Mouse (Mus musculus) MEL (cell line): ENCODE measurements around the gene Gm10719. TPM values are rescaled to one million over a fixed set of nuclear protein-coding genes. Genes with fewer than 3 reads are reported as not detected.
"Not testable (repeated sequence)": the region's sequence is repeated elsewhere in the genome, so short reads cannot be mapped to it uniquely, and the experiment has no call there.

Source experiments
- DNase-seq: peaks from one replicate; pipeline ENCODE4 v3.0.0; 2011; ENCODE audit warnings: low read depth, low spot score
- H3K27ac ChIP-seq: 2 replicates; pipeline ENCODE4 v1.5.1; 2012; ENCODE audit warnings: low read depth, mild to moderate bottlenecking, control low read depth, low read length, moderate library complexity; ENCODE audit not compliant: control insufficient read depth
- H3K27me3 ChIP-seq, 2 experiments: fragments of 150-350 bp in 1 of 2; sonication (generic) in 1 of 2; 2 replicates each; pipeline ENCODE4 v1.6.1; 2012; ENCODE audit warnings: low read length in 2 of 2, mild to moderate bottlenecking in 2 of 2, improper control_type of control experiment in 1 of 2, moderate library complexity in 1 of 2; ENCODE audit not compliant: insufficient read depth in 2 of 2, control insufficient read depth in 1 of 2
- H3K36me3 ChIP-seq, 2 experiments: 2 replicates each; pipeline ENCODE4 v1.6.1; 2012 to 2014; ENCODE audit warnings: low read length in 2 of 2, improper control_type of control experiment in 1 of 2, inconsistent platforms in 1 of 2, mild to moderate bottlenecking in 1 of 2; ENCODE audit not compliant: insufficient read depth in 2 of 2, control insufficient read depth in 1 of 2
- H3K4me1 ChIP-seq, 2 experiments: fragments of 150-350 bp in 1 of 2; sonication (generic) in 1 of 2; 2 replicates each; pipeline ENCODE4 v1.6.1; 2012; ENCODE audit warnings: low read length in 2 of 2, improper control_type of control experiment in 1 of 2, mild to moderate bottlenecking in 1 of 2; ENCODE audit not compliant: insufficient read depth in 2 of 2, control insufficient read depth in 1 of 2
- H3K4me3 ChIP-seq, 2 experiments: fragments of 150-350 bp in 1 of 2; sonication (generic) in 1 of 2; 2 replicates each; pipeline ENCODE4 v1.5.1; 2012; ENCODE audit warnings: low read depth in 2 of 2, low read length in 2 of 2, mild to moderate bottlenecking in 2 of 2, moderate library complexity in 2 of 2, control low read depth in 1 of 2, improper control_type of control experiment in 1 of 2; ENCODE audit not compliant: control insufficient read depth in 1 of 2, insufficient read depth in 1 of 2
- H3K79me2 ChIP-seq: 2 replicates; pipeline ENCODE4 v1.6.1; 2012; ENCODE audit warnings: mild to moderate bottlenecking, low read length, moderate library complexity; ENCODE audit not compliant: control insufficient read depth, poor library complexity, insufficient read depth
- H3K9ac ChIP-seq: 2 replicates; pipeline ENCODE4 v1.6.1; 2012; ENCODE audit warnings: low read depth, mild to moderate bottlenecking, control low read depth, low read length, moderate library complexity; ENCODE audit not compliant: control insufficient read depth, poor library complexity, severe bottlenecking
- H3K9me3 ChIP-seq: fragments of 150-350 bp; sonication (generic); replicated peaks from 2 replicates; pipeline ENCODE4 v1.6.1; 2012; ENCODE audit warnings: mild to moderate bottlenecking, low read length, improper control_type of control experiment, moderate library complexity; ENCODE audit not compliant: insufficient read depth
- CTCF ChIP-seq, 3 experiments: IDR thresholded peaks in 2 of 3; conservative IDR thresholded peaks in 1 of 3; 2 replicates each; pipeline ENCODE4 v1.5.1; 2011 to 2012; ENCODE audit warnings: low read length in 3 of 3, low read depth in 2 of 3, mild to moderate bottlenecking in 2 of 3, improper control_type of control experiment in 1 of 3, inconsistent platforms in 1 of 3, mixed read lengths in 1 of 3, moderate library complexity in 1 of 3; ENCODE audit not compliant: control insufficient read depth in 1 of 3, insufficient read depth in 1 of 3, poor library complexity in 1 of 3, severe bottlenecking in 1 of 3
- polyA plus RNA-seq, 2 experiments: library from polyadenylated mRNA; stranded (reverse) in 1 of 2; unstranded in 1 of 2; fragments of >175 nt in 1 of 2; fragments of >200 nt in 1 of 2; gene quantifications; 2 replicates each; pipeline versions ENCODE4 v1.2.1 to v1.2.4; 2012; ENCODE audit warnings: low replicate concordance in 2 of 2, low read depth in 1 of 2; ENCODE audit not compliant: insufficient read length in 2 of 2, insufficient read depth in 1 of 2, missing spikeins in 1 of 2
- total RNA-seq: library from RNA; depleted of rRNA; stranded (reverse); fragments of 300-350 nt; gene quantifications from 2 replicates; pipeline ENCODE4 v1.2.3, GENCODE M21; 2012

The Gm10719 gene
- total and polyA plus RNA-seq, 3 experiments = 0.18 to 2.4 TPM; not detected in 1

DNA sequence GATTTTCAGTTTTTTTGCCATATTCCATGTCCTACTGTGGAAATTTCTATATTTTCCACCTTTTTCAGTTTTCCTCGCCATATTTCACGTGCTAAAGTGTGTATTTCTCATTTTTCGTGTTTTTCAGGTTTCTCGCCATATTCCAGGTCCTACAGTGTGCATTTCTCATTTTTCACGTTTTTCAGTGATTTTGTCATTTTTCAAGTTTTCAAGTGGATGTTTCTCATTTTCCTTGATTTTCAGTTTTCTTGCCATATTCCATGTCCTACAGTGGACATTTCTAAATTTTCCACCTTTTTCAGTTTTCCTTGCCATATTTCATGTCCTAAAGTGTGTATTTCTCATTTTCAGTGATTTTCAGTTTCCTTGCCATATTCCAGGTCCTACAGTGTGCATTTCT lies 8.9 kb downstream of the Gm10719 start:
- H3K9me3 ChIP-seq, H3K79me2 ChIP-seq, H3K27ac ChIP-seq, H3K4me1 ChIP-seq, H3K9ac ChIP-seq, H3K36me3 ChIP-seq, DNase-seq, H3K4me3 ChIP-seq, H3K27me3 ChIP-seq: not testable (repeated sequence)

DNA sequence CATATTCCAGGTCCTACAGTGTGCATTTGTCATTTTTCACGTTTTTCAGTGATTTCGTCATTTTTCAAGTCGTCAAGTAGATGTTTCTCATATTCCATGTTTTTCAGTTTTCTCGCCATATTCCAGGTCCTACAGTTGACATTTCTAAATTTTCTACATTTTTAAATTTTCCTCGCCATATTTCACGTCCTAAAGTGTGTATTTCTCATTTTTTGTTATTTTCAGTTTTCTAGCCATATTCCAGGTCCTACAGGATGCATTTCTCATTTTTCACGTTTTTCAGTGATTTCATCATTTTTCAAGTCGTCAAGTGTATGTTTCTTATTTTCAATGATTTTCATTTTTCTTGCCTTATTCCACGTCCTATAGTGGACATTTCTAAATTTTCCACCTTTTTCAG lies 9.5 kb downstream of the Gm10719 start:
- DNase-seq, H3K9me3 ChIP-seq: not testable (repeated sequence)

GRCm38 (mm10) chr9:3027200-3027599 lies 10.0 kb downstream of the Gm10719 start:
- peak; percentile 82 for DNase-seq
- not testable (repeated sequence) for H3K27me3 ChIP-seq, H3K79me2 ChIP-seq

More for the DNA sequence above, 9.5 kb downstream of the Gm10719 start:
- not testable (repeated sequence) for H3K4me3 ChIP-seq, H3K9ac ChIP-seq, H3K27me3 ChIP-seq, H3K27ac ChIP-seq, H3K4me1 ChIP-seq, H3K36me3 ChIP-seq, H3K79me2 ChIP-seq

GRCm38 (mm10) chr9:3029276-3030000 lies 12.2 kb downstream of the Gm10719 start:
- not testable (repeated sequence) for H3K9me3 ChIP-seq, H3K4me1 ChIP-seq, H3K27me3 ChIP-seq, H3K9ac ChIP-seq, H3K79me2 ChIP-seq, H3K4me3 ChIP-seq, DNase-seq, H3K36me3 ChIP-seq, H3K27ac ChIP-seq

More at GRCm38 (mm10) chr9:3027200-3027599, 10.0 kb downstream of the Gm10719 start:
- not testable (repeated sequence) for H3K27ac ChIP-seq, H3K9me3 ChIP-seq, H3K4me1 ChIP-seq, H3K4me3 ChIP-seq, H3K9ac ChIP-seq, H3K36me3 ChIP-seq
- TF ChIP-seq CTCF (IDR thresholded peaks at IDR 0.05 in 2 of 3, conservative IDR thresholded peaks at IDR 0.05 in 1 of 3; ENCODE audit: control insufficient read depth in 1 of 3, insufficient read depth in 1 of 3, low read depth in 2 of 3, low read length in 3 of 3, poor library complexity in 1 of 3, severe bottlenecking in 1 of 3) = 0 out of 6 replicates have a peak, but pooled peaks of 1 of the 3 experiments have one; percentile 10

- peak; percentile 96 for DNase-seq
- H3K4me3 ChIP-seq, H3K79me2 ChIP-seq, H3K9me3 ChIP-seq, H3K36me3 ChIP-seq, H3K9ac ChIP-seq, H3K4me1 ChIP-seq, H3K27me3 ChIP-seq, H3K27ac ChIP-seq: not testable (repeated sequence)
These were observed 13.6 kb downstream of the Gm10719 start for GRCm38 (mm10) chr9:3030677-3031318.

- H3K9ac ChIP-seq, H3K4me3 ChIP-seq, H3K27ac ChIP-seq, H3K27me3 ChIP-seq, H3K36me3 ChIP-seq, H3K4me1 ChIP-seq, DNase-seq, H3K79me2 ChIP-seq, H3K9me3 ChIP-seq: not testable (repeated sequence)
These were observed 17.1 kb downstream of the Gm10719 start, which contains the start of gene Gm17535 for GRCm38 (mm10) chr9:3034299-3034698. TSS of gene Gm17535 (plus strand) at chr9:3034599.

DNA sequence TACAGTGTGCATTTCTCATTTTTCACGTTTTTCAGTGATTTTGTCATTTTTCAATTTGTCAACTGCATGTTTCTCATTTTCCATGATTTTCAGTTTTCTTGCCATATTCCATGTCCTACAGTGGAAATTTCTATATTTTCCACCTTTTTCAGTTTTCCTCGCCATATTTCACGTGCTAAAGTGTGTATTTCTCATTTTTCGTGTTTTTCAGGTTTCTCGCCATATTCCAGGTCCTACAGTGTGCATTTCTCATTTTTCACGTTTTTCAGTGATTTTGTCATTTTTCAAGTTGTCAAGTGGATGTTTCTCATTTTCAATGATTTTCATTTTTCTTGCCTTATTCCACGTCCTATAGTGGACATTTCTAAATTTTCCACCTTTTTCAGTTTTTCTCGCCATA lies 19.4 kb downstream of the Gm10719 start, which contains the start of gene Gm10715:
TSS of gene Gm10715 (plus strand) at position 301 of the 400 bp plus-strand sequence.
- DNase-seq, H3K9ac ChIP-seq, H3K79me2 ChIP-seq, H3K4me3 ChIP-seq, H3K4me1 ChIP-seq, H3K27ac ChIP-seq, H3K27me3 ChIP-seq, H3K9me3 ChIP-seq, H3K36me3 ChIP-seq: not testable (repeated sequence)
